Mouse (Mus musculus): ENCODE results near the gene Rad9a.
"Not testable (repeated sequence)": the region's sequence is repeated elsewhere in the genome, so short reads cannot be mapped to it uniquely, and the experiment has no call there.

The Rad9a gene

GRCm38 (mm10) chr19:4201291-4201909, at the start of gene Rad9a:
Gene Rad9a, minus strand, starts transcription at chr19:4201662.
- DNase-seq (ENCODE audit: low spot score) = peak; percentile 98

GRCm38 (mm10) chr19:4248683-4249082, 47.2 kb upstream of the Rad9a start:
- DNase-seq (ENCODE audit: low spot score) = not testable (repeated sequence)

- peak; percentile 30 for DNase-seq (ENCODE audit: low spot score)
Measured at GRCm38 (mm10) chr19:4247010-4247409, 45.5 kb upstream of the Rad9a start.

GRCm38 (mm10) chr19:4244775-4245174, 43.3 kb upstream of the Rad9a start:
- DNase-seq (ENCODE audit: low spot score) = no peak

- no peak for DNase-seq (ENCODE audit: low spot score)
Measured at GRCm38 (mm10) chr19:4242416-4242815, 41.0 kb upstream of the Rad9a start.

GRCm38 (mm10) chr19:4240247-4240668, 38.8 kb upstream of the Rad9a start:
- DNase-seq (ENCODE audit: low spot score) = no peak

- DNase-seq (ENCODE audit: low spot score) = no peak
Measured at GRCm38 (mm10) chr19:4234548-4234947, 33.1 kb upstream of the Rad9a start.

- DNase-seq (ENCODE audit: low spot score) = no peak
Measured at GRCm38 (mm10) chr19:4232651-4233050, 31.2 kb upstream of the Rad9a start.

GRCm38 (mm10) chr19:4232186-4232572, 30.7 kb upstream of the Rad9a start:
- DNase-seq (ENCODE audit: low spot score) = no peak

- peak; percentile 91 for DNase-seq (ENCODE audit: low spot score)
Measured at GRCm38 (mm10) chr19:4231253-4232185, 30.1 kb upstream of the Rad9a start, which contains the start of gene Pold4. Gene Pold4, plus strand, starts transcription at chr19:4231899.

- DNase-seq (ENCODE audit: low spot score) = no peak
Measured at GRCm38 (mm10) chr19:4230415-4230814, 29.0 kb upstream of the Rad9a start.

GRCm38 (mm10) chr19:4229451-4230076, 28.1 kb upstream of the Rad9a start:
- no peak for DNase-seq (ENCODE audit: low spot score)

- no peak for DNase-seq (ENCODE audit: low spot score)
Measured at GRCm38 (mm10) chr19:4228891-4229290, 27.4 kb upstream of the Rad9a start.

GRCm38 (mm10) chr19:4227894-4228678, 26.6 kb upstream of the Rad9a start:
- DNase-seq (ENCODE audit: low spot score) = peak; percentile 90

GRCm38 (mm10) chr19:4227446-4227845, 26.0 kb upstream of the Rad9a start:
- no peak for DNase-seq (ENCODE audit: low spot score)

GRCm38 (mm10) chr19:4226779-4227178, 25.3 kb upstream of the Rad9a start:
- no peak for DNase-seq (ENCODE audit: low spot score)

GRCm38 (mm10) chr19:4222165-4222564, 20.7 kb upstream of the Rad9a start:
- no peak for DNase-seq (ENCODE audit: low spot score)

GRCm38 (mm10) chr19:4220957-4221743, 19.7 kb upstream of the Rad9a start:
- DNase-seq (ENCODE audit: low spot score) = no peak

- no peak for DNase-seq (ENCODE audit: low spot score)
Measured at GRCm38 (mm10) chr19:4220416-4220815, 19.0 kb upstream of the Rad9a start.

- DNase-seq (ENCODE audit: low spot score) = no peak
Measured at GRCm38 (mm10) chr19:4219943-4220342, 18.5 kb upstream of the Rad9a start.

GRCm38 (mm10) chr19:4218784-4219183, 17.3 kb upstream of the Rad9a start:
- DNase-seq (ENCODE audit: low spot score) = no peak
